Mouse (Mus musculus): Measurements from ENCODE around the gene Olfr372.
"Not testable (repeated sequence)": the region's sequence is repeated elsewhere in the genome, so short reads cannot be mapped to it uniquely, and the experiment has no call there.

The Olfr372 gene

GRCm38 (mm10) chr8:72040918-72041317 lies at the start of gene Olfr372:
Gene Olfr372, plus strand, starts transcription at chr8:72041218.
- not testable (repeated sequence) for DNase-seq (ENCODE audit: low spot score)

GRCm38 (mm10) chr8:71999434-71999833 lies 41.6 kb upstream of the Olfr372 start:
- DNase-seq (ENCODE audit: low spot score): no peak

GRCm38 (mm10) chr8:72000223-72000622 lies 40.8 kb upstream of the Olfr372 start:
- no peak for DNase-seq (ENCODE audit: low spot score)

DNA sequence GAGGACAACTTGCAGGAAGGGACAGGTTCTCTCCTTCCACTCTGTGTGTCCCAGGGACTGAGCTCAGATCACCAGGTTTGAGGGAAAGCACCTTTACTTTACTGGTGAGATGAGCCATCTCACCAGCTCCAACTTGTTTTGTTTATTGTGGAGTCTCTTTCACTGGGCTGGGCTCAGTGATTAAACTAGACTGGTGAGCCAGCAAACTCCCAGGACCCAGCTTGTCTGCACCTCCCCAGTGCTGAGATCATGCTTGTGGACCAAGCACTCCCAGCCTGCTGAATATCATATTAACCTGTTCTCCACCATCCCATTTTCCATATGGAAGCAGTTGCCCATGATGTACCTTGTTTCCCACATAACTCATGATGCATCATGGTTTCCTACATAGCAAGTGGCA lies 38.1 kb upstream of the Olfr372 start:
- no peak for DNase-seq (ENCODE audit: low spot score)

DNA sequence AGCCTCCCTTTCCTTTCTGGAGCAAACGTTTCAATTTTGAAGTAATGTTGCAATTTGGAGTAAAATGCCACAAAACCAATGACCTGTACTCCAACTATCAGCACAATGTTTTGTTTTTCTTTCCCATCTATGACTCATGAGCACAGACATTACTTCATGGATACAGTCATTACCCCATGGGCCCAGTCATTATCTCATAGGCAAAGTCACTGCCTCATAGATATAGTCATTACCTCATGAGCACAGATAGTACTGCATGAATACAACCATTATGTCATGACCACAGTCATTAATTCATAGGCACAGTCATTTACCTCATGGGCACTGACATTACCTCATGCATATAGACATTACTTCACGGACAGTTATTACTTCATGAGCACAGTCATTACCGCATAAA lies 35.1 kb upstream of the Olfr372 start:
- DNase-seq (ENCODE audit: low spot score): no peak

- DNase-seq (ENCODE audit: low spot score): no peak
Measured at GRCm38 (mm10) chr8:72006763-72007162, 34.3 kb upstream of the Olfr372 start.

DNA sequence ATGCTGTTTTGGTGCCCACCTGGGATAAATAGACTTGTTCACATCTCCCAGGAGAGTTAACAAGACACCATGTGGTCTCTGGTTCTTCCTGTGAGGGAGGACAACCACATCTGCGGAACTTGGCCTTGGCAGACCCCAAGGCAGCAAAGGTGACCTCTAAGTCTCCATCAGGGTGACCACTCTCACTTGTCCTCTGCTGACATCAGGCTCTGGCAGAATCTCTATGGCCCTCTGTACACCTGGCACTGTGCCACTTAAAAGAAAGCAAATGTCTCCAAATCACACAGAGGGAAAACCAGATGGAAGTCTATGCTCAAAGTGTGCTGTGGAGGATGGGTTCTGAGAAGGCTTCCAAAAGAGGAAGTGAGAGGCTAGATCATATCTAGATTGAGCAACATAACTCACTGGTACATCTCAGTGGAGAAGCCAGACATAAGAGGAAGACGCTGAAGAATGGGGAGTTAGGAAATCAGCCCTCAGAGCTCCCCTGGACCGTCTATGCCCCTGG lies 32.8 kb upstream of the Olfr372 start:
- no peak for DNase-seq (ENCODE audit: low spot score)

GRCm38 (mm10) chr8:72009473-72009872 lies 31.5 kb upstream of the Olfr372 start, which contains the start of gene Cyp4f18:
Gene Cyp4f18, minus strand, starts transcription at chr8:72009626.
- no peak for DNase-seq (ENCODE audit: low spot score)

DNA sequence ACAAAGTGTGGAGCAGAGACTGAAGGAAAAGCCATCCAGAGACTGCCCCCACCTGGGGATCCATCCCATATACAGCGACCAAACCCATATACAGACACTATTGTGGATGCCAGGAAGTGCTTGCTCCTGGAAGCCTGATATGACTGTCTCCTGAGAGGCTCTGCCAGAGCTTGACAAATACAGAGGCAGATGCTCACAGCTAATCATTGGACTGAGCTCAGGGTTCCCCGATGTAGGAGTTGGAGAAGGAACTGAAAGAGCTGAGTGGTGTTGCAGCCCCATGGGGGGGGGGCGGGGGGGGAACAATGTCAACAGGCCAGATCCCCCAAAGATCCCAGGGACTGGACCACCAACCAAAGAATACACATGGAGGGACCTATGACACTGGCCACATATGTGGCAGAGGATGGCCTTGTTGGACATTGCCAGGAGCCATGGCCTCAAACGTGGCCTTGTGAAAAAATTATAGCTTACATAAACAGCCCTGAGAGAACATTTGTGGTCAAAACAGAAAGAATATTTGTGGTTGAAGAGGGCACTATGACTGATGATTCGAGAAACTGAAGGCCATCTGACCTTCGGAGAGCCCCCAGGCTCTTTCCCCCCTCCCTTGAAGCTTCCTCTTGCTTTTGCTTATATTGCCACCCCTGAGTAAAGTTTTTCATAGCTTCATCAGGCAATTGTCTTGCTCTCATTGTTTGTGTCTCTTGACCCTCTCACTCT lies 27.4 kb upstream of the Olfr372 start:
- DNase-seq (ENCODE audit: low spot score): not testable (repeated sequence)

DNA sequence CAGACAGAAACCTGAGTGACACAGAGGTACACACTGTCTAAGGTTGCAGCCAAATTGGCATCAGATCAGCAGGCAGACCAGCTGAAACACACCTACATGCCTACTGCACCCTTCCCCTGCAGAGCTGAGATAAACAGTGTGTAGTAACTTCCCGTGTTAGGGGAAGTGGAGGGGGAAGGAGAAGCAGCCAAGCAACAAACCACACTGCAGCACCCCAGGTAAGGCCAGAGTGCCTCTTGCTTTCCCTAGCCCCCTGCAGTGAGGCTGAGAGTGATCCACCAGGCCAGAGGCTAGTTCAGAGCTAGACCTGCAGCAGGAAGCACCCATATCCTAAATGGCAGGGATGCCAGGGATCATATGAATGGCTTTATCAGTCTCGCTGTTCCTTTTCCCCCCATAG lies 23.7 kb upstream of the Olfr372 start:
- not testable (repeated sequence) for DNase-seq (ENCODE audit: low spot score)

DNA sequence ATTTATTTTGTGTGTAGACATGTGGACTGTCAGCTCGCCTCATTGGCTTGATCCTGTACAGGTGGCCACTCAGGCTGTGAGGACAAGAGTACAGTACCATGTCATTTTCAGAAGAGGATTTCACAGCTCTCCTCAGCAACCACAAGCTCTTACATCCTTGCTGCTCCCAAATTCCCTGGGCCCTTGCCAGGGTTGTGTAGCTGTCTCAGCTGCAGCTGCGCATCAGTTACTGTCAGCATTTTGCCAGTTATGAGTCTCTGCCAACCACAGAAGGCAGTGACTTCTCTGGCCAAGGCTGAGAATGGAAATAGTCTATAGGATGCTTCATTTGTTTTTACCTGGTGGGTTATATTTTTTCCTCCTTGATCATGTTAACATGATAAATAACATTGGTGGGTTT lies 22.9 kb upstream of the Olfr372 start:
- DNase-seq (ENCODE audit: low spot score): no peak

GRCm38 (mm10) chr8:72019022-72019421 lies 22.0 kb upstream of the Olfr372 start:
- not testable (repeated sequence) for DNase-seq (ENCODE audit: low spot score)

DNA sequence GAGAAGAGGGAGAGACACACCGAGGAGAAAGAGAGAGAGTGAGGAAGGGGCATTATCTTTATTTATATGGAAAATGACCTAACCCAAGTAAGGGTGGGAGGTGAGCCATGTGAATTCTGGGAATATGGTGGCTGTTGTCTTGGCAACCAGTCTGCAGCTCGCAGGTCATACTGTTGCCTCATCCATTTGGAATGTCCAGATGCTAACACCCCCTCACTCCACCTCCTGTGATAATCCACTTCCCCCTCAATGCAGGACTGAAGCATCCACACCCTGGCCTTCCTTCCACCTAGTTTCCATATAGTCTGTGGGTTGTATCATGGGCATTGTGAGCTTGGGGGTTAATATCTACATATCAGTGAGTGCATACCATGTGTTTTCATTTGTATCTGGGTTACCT lies 21.2 kb upstream of the Olfr372 start:
- no peak for DNase-seq (ENCODE audit: low spot score)

- not testable (repeated sequence) for DNase-seq (ENCODE audit: low spot score)
Measured at GRCm38 (mm10) chr8:72024886-72025285, 16.1 kb upstream of the Olfr372 start.

GRCm38 (mm10) chr8:72032926-72033325 lies 8.1 kb upstream of the Olfr372 start:
- DNase-seq (ENCODE audit: low spot score): not testable (repeated sequence)

DNA sequence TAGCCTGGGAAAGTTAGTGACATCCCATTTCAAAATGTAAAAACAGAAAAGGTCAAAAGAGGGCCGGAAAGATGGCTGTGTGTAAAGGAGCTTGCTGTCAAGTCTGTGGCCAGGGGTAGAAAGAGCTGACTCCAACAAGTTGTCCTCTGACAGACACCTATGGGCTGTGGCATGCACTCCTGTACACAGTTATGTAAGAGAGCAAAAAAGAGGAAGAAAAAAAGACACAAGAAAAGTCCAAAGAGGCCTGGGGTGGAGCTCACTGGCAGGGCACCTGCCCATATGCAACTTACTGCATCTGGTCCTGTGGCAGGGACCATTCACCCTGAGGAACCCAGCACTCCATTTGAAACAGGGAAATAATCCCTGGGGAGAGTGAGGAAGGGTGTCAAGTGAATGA lies 1.5 kb downstream of the Olfr372 start:
- no peak for DNase-seq (ENCODE audit: low spot score)

DNA sequence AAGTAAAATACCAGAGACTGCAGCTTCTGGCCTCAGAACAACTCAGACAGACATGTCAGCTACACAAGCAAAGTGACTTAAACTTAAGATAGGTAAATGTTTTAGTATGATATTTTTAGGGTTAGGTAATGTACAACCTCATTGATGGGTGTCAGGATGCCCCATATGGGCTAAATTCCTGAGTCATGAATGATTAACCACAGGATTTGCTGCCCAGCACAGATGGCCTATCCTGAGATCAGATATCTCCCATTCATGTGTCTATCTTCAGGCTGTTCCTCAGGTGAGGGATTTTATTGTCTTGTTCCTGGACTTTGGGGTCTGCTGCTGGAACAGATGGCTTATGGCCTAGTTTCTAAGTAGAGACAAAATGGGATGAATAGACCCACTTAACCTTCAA lies 13.6 kb downstream of the Olfr372 start:
- not testable (repeated sequence) for DNase-seq (ENCODE audit: low spot score)

DNA sequence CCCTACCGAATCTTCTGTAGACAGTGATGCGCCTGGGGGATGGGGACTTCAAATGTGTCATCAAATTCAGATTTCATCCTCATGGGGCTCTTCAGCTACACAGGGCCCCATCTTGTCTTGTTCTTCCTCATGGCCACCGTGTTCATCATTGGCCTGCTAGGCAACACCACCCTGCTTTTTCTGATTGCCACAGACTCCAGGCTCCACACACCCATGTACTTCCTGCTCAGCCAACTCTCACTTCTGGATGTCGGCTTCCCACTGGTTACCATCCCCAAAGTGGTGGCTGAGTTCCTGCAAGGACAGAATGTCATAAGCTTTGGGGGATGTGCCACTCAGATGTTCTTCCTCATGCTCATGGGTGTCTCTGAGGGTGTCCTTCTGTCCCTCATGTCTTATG lies 16.6 kb downstream of the Olfr372 start:
- DNase-seq (ENCODE audit: low spot score): not testable (repeated sequence)

- DNase-seq (ENCODE audit: low spot score): not testable (repeated sequence)
Measured at GRCm38 (mm10) chr8:72066819-72067399, 25.9 kb downstream of the Olfr372 start.

DNA sequence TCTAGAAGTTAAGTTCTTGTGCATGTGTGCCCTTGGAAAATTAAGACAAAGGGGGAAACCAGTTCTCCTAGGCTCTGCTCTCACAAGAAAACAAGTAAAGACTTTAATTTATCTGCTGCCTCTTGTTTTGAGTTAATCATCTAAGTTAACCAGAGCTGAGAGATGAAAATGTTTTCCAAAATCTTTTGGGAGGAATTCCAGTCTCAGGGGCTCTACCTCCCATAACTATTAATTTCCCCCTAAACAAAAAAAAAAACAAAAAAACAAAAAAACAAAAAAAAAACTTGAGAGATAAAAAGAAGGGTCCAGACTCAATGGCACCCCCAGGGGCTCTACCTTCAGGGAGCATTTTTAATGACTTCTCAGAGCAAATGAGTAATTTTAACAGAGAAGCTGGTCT lies 41.9 kb downstream of the Olfr372 start, which contains the start of gene Olfr373:
Olfr373 (plus strand) TSS at position 301 of the 400 bp plus-strand sequence.
- DNase-seq (ENCODE audit: low spot score): not testable (repeated sequence)

GRCm38 (mm10) chr8:72084744-72085143 lies 43.7 kb downstream of the Olfr372 start:
- DNase-seq (ENCODE audit: low spot score): no peak

- not testable (repeated sequence) for DNase-seq (ENCODE audit: low spot score)
Measured at GRCm38 (mm10) chr8:72087611-72088010, 46.6 kb downstream of the Olfr372 start.

DNA sequence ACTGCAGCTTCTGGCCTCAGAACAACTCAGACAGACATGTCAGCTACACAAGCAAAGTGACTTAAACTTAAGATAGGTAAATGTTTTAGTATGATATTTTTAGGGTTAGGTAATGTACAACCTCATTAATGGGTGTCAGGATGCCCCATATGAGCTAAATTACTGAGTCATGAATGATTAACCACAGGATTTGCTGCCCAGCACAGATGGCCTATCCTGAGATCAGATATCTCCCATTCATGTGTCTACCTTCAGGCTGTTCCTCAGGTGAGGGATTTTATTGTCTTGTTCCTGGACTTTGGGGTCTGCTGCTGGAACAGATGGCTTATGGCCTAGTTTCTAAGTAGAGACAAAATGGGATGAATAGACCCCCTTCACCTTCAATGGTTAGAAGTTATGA lies 55.7 kb downstream of the Olfr372 start:
- DNase-seq (ENCODE audit: low spot score): not testable (repeated sequence)

Data from ovary, postnatal 14 days (tissue).